Mouse (Mus musculus) liver, embryonic 15.5 days (tissue): ENCODE measurements around the gene Cxcl10. TPM values are rescaled to one million over a fixed set of nuclear protein-coding genes. Genes with fewer than 3 reads are reported as not detected.

Source experiments
- ATAC-seq: fragments of 200-750 bp; cut with Nextera tagmentation; 2 replicates; pipeline ENCODE4 v1.8.0; 2017; ENCODE audit warnings: moderate number of reproducible peaks, mild to moderate bottlenecking, moderate library complexity; ENCODE audit not compliant: insufficient read depth
- H3K27ac ChIP-seq: fragments of 300-500 bp; sonication (generic); replicated peaks from 2 replicates; pipeline ENCODE4 v1.5.1; 2015; ENCODE audit warnings: mild to moderate bottlenecking, inconsistent platforms
- H3K27me3 ChIP-seq: fragments of 300-500 bp; sonication (generic); 2 replicates; pipeline ENCODE4 v1.6.1; 2015; ENCODE audit warnings: mild to moderate bottlenecking, inconsistent platforms
- H3K36me3 ChIP-seq: fragments of 300-500 bp; sonication (generic); replicated peaks from 2 replicates; pipeline ENCODE4 v1.6.1; 2015; ENCODE audit warnings: moderate library complexity, mild to moderate bottlenecking, inconsistent platforms
- H3K4me1 ChIP-seq: fragments of 300-500 bp; sonication (generic); replicated peaks from 2 replicates; pipeline ENCODE4 v1.6.1; 2015; ENCODE audit warnings: inconsistent platforms
- H3K4me2 ChIP-seq: fragments of 300-500 bp; sonication (generic); 2 replicates; pipeline ENCODE4 v1.6.1; 2015; ENCODE audit warnings: moderate library complexity, mild to moderate bottlenecking, inconsistent platforms
- H3K4me3 ChIP-seq: fragments of 300-500 bp; sonication (generic); replicated peaks from 2 replicates; pipeline ENCODE4 v1.5.1; 2015; ENCODE audit warnings: mild to moderate bottlenecking, inconsistent platforms
- H3K9ac ChIP-seq: fragments of 300-500 bp; sonication (generic); 2 replicates; pipeline ENCODE4 v1.6.1; 2015; ENCODE audit warnings: moderate library complexity, mild to moderate bottlenecking, inconsistent platforms
- H3K9me3 ChIP-seq: fragments of 300-500 bp; sonication (generic); replicated peaks from 2 replicates; pipeline ENCODE4 v1.6.1; 2016; ENCODE audit warnings: inconsistent platforms
- WGBS: fragments of 180-500 bp; shearing (Covaris S2); methylation state at CpG from one replicate; pipeline ENCODE4 v1.1.7; 2015; ENCODE audit warnings: mixed read lengths; ENCODE audit not compliant: insufficient replicate concordance; 5-methylcytosine and 5-hydroxymethylcytosine counted together
- polyA plus RNA-seq: library from polyadenylated mRNA; unstranded; fragments of >200 nt; fragmentation: Nextera tagmentation; extraction: Ambion mirVana; gene quantifications from 2 replicates; pipeline ENCODE4 v1.2.1, GENCODE M21; 2015

Cxcl10 gene
- polyA plus RNA-seq, 1 experiment from 2014 or later = 5.3 TPM

DNA sequence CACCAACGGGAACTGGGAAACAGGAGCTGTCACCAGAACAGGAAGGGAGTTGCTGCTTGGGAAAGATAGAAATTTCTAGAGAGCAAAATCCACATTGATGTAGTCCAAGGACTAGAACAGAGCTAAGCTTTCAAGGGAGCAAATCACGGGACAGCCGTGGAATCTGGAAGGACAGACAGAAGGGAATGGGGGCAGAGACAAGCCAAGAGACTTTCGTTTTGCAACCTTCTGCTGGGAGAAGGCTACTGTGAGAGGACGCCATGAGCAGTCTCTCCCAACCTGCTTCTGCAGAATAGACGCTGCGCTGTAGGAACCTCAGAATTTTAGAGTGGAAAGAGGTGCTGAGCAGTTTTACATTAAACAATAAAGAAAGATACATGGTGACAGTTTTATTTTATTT is 1.0 kb upstream of the Cxcl10 start:
- Histone ChIP-seq H3K9me3 (no peaks in the 10 kb centered on the region), H3K4me1 (peaks cover 24% of the 10 kb centered on the region), H3K36me3 (no peaks in the 10 kb centered on the region), H3K27me3 (no peaks in the 10 kb centered on the region; the same call in 1 of the 2 replicates), H3K9ac (no peak overlapping the region), H3K4me2 (0 out of 2 replicates have a peak overlapping the region, but pooled peaks have one; percentile 0), H3K27ac (no peak overlapping the region), H3K4me3 (no peak overlapping the region)
- 67% methylated on average over 7 of the region's 7 CpGs for WGBS
- no peak for ATAC-seq

DNA sequence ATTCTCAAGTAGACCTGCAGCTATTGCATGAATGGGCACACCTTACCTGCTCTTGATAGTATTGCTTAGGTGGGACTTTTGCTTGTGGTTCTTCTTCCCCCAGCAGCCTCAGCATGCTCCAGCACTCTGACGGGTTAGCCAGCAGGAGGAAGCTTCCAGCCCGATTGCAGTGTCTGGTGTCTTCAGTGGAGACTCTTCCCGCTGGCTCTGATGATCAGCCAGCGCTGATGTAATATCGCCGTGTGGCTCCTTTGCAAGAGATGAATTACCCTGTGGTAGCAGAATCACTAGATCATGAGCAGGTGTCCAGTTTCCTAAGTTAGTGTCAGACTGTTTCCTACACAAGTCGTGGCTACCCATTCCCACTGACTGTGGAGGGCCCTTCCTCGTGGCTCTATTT is 3.7 kb downstream of the Cxcl10 start:
- Histone ChIP-seq H3K27ac (no peak overlapping the region), H3K4me1 (peaks cover 19% of the 10 kb centered on the region), H3K27me3 (no peaks in the 10 kb centered on the region; the same call in 1 of the 2 replicates), H3K4me3 (no peak overlapping the region), H3K9me3 (no peaks in the 10 kb centered on the region), H3K9ac (no peak overlapping the region), H3K36me3 (no peaks in the 10 kb centered on the region), H3K4me2 (no peak overlapping the region)
- ATAC-seq = no peak
- 62% methylated on average over 8 of the region's 8 CpGs for WGBS

DNA sequence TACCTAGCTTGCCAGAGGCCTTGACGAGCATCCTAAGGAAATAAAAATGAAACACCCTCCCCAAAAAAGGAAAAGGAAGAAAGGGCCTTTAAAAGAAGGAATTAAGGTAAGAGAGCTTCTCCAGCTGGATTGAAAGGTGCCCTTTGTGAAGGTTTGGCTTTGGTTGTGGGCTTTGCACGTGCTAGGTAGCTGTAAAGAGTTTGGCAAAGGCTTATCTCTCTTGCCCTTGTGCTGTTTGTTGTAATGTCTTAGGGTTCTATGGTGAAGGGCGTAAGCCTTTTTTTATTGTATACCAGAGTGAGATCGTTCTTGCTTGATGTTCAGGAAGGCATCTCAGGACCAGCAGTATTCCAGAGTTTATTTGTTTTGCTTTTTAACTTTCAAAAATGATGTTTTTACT is 8.1 kb downstream of the Cxcl10 start:
- 45% methylated on average over 4 of the region's 4 CpGs for WGBS
- no peak for ATAC-seq

DNA sequence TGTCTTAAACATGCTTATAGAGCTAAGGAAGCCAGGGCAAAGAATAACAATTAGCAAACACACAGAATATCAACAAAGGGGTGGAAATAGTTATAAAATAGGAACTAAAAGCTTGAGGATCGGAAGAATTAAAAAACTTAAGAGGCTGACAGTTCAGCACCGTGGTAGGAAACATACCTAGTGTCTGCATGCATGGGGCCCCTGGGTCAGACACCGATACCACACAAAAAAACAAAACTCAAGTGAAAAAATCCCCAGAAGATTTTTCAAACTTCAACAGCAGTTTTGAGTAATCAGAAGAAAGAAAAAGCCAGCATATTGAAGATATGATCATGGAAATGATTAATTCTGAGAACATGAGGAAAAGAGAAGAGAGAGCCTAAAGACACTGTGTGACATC is 11.9 kb downstream of the Cxcl10 start:
- H3K9me3 ChIP-seq = no peaks in the 10 kb centered on the region
- no peaks in the 10 kb centered on the region for H3K27me3 ChIP-seq
- no peak overlapping the region for H3K9ac ChIP-seq
- WGBS = 37% methylated on average over 3 of the region's 3 CpGs
- H3K27ac ChIP-seq = no peak overlapping the region
- H3K4me2 ChIP-seq = no peak overlapping the region
- no peak overlapping the region for H3K4me3 ChIP-seq
- 0 out of 2 replicates have a peak, but pooled peaks cover 2% of the 10 kb centered on the region for H3K4me1 ChIP-seq
- no peaks in the 10 kb centered on the region for H3K36me3 ChIP-seq
- ATAC-seq = no peak

More for the DNA sequence above, 8.1 kb downstream of the Cxcl10 start:
- Histone ChIP-seq H3K4me1 (no peaks in the 10 kb centered on the region), H3K9ac (no peak overlapping the region), H3K27me3 (no peaks in the 10 kb centered on the region), H3K4me3 (no peak overlapping the region), H3K4me2 (no peak overlapping the region), H3K9me3 (no peaks in the 10 kb centered on the region), H3K36me3 (no peaks in the 10 kb centered on the region), H3K27ac (no peak overlapping the region)

DNA sequence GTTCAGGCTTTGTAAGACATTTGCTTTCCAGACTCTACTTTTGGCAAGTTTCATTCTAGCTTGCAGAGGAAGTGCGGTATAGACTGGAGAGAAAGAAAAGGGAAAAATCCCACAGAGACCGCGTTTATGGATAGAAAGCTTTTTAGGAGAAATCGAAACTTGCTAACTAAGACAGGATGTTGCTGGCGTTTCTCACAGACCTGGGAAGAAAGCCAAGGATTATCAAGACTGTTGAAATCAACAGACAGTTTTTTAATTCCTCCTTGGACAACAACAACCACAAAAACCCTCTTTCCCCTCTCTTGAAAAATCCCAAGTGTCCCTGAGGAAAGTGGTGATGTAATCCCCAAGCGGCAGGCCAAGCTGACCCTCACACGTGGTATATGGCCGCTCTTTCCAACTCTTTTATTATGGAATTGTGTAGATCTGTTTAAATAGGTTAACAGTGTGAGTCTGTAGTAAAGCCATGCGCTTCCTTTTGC is 16.3 kb downstream of the Cxcl10 start:
- Histone ChIP-seq H3K9ac (no peak overlapping the region), H3K9me3 (no peaks in the 10 kb centered on the region), H3K4me1 (0 out of 2 replicates have a peak, but pooled peaks cover 2% of the 10 kb centered on the region), H3K27me3 (no peaks in the 10 kb centered on the region), H3K4me3 (no peak overlapping the region), H3K27ac (peak overlapping the region; percentile 33; the same call in 1 of the 2 replicates), H3K36me3 (no peaks in the 10 kb centered on the region), H3K4me2 (no peak overlapping the region)
- WGBS = 67% methylated on average over 9 of the region's 9 CpGs
- ATAC-seq = no peak

DNA sequence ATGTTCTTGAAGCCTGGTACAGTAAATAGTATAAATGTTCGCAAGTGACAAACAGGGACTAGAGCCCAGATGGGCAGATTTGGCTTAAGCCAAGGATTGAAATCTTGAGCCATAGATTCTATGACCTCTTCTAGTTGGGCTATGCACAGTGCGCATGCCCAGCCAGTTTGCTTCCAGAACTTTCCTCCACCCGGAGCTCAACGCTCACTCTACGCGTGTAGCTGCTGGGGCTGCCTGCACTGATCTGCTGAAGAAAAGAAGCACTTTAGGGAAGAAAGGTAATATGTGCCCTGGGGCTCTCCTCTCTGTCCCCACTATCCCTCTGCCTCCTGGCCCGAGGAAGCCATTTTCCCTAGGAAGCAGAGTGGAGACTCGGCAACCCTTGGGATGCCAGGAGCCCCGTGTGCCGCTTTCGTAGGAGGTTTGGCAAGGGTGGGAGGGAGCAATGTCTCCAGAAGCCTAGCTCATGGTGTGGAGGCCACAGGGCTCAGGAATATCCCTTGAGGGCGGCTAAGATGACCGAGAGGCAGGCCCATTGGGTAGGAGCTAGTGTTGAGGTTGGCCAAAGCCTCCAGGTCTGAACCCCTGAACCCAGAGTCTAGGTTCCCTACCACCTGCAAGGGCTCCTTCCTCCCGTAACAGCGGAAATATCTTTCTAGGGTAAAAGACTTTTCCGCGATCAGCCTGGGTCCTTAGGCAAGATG is 16.9 kb downstream of the Cxcl10 start, which contains the start of gene Art3:
Gene Art3, plus strand, starts transcription at position 193 of the 704 bp plus-strand sequence.
- ATAC-seq = no peak
- WGBS = 83% methylated on average over 17 of the region's 17 CpGs
- no peak within 1 kb of the TSS for H3K4me2 ChIP-seq
- H3K27me3 ChIP-seq = peaks cover 4% of the 10 kb centered on the region; the same call in 1 of the 2 replicates
- no peaks in the 10 kb centered on the region for H3K36me3 ChIP-seq
- H3K27ac ChIP-seq = peak within 1 kb of the TSS; percentile 33; the same call in 1 of the 2 replicates
- no peaks in the 10 kb centered on the region for H3K9me3 ChIP-seq
- no peak within 1 kb of the TSS for H3K9ac ChIP-seq
- 0 out of 2 replicates have a peak, but pooled peaks cover 2% of the 10 kb centered on the region for H3K4me1 ChIP-seq
- no peak within 1 kb of the TSS for H3K4me3 ChIP-seq

DNA sequence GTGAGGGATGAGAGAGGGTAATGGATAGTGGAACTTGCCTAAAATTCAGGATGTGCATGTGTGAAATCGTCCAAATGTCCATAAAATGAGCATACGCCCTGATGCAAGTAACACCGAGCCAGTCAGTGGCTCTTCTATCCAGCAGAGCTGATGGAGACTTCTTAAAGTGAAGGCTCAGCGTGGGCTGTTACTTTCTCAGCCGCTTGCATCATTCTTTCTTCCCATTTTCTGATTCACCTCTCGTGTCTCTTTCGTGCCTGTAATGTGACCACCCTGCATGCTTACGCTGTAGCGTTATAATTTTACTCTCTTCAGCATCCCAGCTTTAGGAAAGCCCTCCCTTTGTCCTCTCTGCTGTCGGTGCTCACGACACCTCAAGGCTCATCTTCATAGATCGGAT is 17.6 kb downstream of the Cxcl10 start:
- no peak overlapping the region for H3K9ac ChIP-seq
- no peaks in the 10 kb centered on the region for H3K36me3 ChIP-seq
- H3K9me3 ChIP-seq = no peaks in the 10 kb centered on the region
- no peak overlapping the region for H3K4me2 ChIP-seq
- WGBS = 74% methylated on average over 12 of the region's 12 CpGs
- peaks cover 6% of the 10 kb centered on the region; the same call in 1 of the 2 replicates for H3K27me3 ChIP-seq
- H3K4me3 ChIP-seq = no peak overlapping the region
- no peak overlapping the region for H3K27ac ChIP-seq
- 0 out of 2 replicates have a peak, but pooled peaks cover 2% of the 10 kb centered on the region for H3K4me1 ChIP-seq
- no peak for ATAC-seq

DNA sequence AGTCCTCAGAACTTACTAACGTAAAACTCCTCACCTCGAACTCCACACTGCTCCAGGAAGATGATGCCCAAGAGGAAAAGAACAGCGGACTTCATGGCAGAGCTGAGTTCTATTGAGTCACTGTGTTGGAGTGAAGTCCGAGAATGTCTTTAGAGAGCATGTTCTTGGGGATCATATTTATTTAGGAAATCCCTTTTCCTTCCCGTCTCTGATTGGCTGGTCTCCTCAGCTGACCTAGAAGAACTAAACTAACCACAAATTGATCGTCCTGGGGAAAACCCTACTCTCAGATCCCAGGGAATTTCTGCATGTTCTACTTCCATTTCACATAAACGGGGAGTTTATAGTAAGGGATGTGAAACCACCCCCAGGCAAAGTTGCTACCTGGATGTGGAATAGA is 20.8 kb downstream of the Cxcl10 start, which contains the start of gene Cxcl9:
Gene Cxcl9, minus strand, starts transcription at position 151 of the 400 bp plus-strand sequence.
- Histone ChIP-seq H3K4me1 (peaks cover 6% of the 10 kb centered on the region; the same call in 1 of the 2 replicates), H3K27ac (no peak within 1 kb of the TSS), H3K36me3 (no peaks in the 10 kb centered on the region), H3K9ac (no peak within 1 kb of the TSS), H3K4me2 (no peak within 1 kb of the TSS), H3K27me3 (peaks cover 6% of the 10 kb centered on the region; the same call in 1 of the 2 replicates), H3K4me3 (no peak within 1 kb of the TSS), H3K9me3 (no peaks in the 10 kb centered on the region)
- ATAC-seq = no peak
- WGBS = 50% methylated on average over 7 of the region's 7 CpGs

DNA sequence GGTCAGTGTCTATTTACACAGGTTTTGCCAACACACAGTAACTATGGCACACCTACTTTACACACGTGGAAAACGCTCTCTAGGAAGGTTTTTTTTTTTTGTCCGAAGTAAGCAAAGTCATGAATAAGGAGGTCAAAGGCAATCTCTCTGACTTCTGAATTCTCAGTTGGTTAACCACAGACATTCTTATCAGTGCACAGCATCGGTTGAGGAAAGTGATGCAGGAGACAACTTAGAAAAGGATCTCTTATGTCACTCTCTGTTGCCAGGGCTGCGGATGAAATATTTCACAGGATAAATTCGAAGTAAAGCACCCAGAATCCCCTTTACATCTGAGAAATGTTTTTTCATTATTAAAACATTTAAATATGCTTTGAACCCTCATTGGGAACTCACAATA is 21.3 kb downstream of the Cxcl10 start:
- H3K36me3 ChIP-seq = no peaks in the 10 kb centered on the region
- WGBS = 16% methylated on average over 6 of the region's 6 CpGs
- H3K9me3 ChIP-seq = no peaks in the 10 kb centered on the region
- no peak overlapping the region for H3K4me2 ChIP-seq
- no peak overlapping the region for H3K9ac ChIP-seq
- H3K27ac ChIP-seq = no peak overlapping the region
- peaks cover 6% of the 10 kb centered on the region; the same call in 1 of the 2 replicates for H3K27me3 ChIP-seq
- no peak for ATAC-seq
- H3K4me1 ChIP-seq = peaks cover 6% of the 10 kb centered on the region; the same call in 1 of the 2 replicates
- no peak overlapping the region for H3K4me3 ChIP-seq

DNA sequence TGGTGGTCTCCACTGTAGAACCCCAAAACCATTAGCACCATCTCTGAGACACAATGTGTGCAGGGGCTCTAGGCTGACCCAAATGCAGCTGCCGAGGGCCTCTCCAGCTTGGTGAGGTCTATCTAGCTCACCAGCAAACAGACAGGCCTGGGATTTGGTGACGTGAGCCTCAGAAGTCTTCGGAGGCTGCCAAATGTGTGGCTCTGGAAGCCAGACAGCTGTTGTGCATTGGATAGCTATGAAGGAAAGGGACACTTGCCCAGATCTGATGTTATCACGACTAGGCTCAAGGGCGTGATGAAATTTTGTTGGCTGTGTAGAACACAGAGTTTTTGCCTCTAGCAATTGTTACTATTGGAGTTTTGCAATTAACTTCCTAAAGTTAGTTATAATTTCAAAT is 25.4 kb downstream of the Cxcl10 start:
- no peak for ATAC-seq
- no peak overlapping the region for H3K4me3 ChIP-seq
- H3K27me3 ChIP-seq = peaks cover 6% of the 10 kb centered on the region; the same call in 1 of the 2 replicates
- H3K36me3 ChIP-seq = no peaks in the 10 kb centered on the region
- peaks cover 7% of the 10 kb centered on the region for H3K4me1 ChIP-seq
- H3K4me2 ChIP-seq = no peak overlapping the region
- 58% methylated on average over 5 of the region's 5 CpGs for WGBS
- no peaks in the 10 kb centered on the region for H3K9me3 ChIP-seq
- H3K9ac ChIP-seq = no peak overlapping the region
- no peak overlapping the region for H3K27ac ChIP-seq

DNA sequence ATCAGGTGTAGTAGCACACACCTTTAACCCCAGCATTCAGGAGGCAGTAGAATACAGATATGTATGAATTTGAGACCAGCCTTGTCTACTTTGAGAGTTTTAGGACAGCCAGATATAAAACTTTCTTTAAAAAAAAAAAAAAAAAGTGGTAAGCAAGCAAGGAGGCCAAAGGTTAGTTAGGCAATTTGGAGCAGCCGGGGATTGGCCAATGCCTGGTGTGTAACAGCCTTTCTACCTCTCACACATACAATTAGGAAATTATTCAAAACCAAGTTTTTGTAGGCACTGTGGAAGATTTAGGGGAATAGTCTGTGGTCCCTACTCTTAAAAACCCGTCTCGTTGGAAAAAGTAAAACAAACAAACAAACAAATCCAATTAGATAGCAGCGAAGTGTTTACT is 26.1 kb downstream of the Cxcl10 start:
- H3K27ac ChIP-seq = no peak overlapping the region
- no peak overlapping the region for H3K4me2 ChIP-seq
- no peak for ATAC-seq
- H3K4me3 ChIP-seq = no peak overlapping the region
- 61% methylated on average over 4 of the region's 4 CpGs for WGBS
- H3K4me1 ChIP-seq = peaks cover 14% of the 10 kb centered on the region
- peaks cover 6% of the 10 kb centered on the region; the same call in 1 of the 2 replicates for H3K27me3 ChIP-seq
- no peaks in the 10 kb centered on the region for H3K36me3 ChIP-seq
- no peak overlapping the region for H3K9ac ChIP-seq
- no peaks in the 10 kb centered on the region for H3K9me3 ChIP-seq
